Mouse (Mus musculus) lung, adult 2 months (tissue): ENCODE data around the gene Spaca4.

Source experiments
- CTCF ChIP-seq: fragments of 200-500 bp; IDR thresholded peaks from 2 replicates; pipeline ENCODE4 v1.5.1; 2011; ENCODE audit warnings: mild to moderate bottlenecking, low read length, control low read depth; ENCODE audit not compliant: insufficient read depth
- POLR2A ChIP-seq: fragments of 200-500 bp; IDR thresholded peaks from 2 replicates; pipeline ENCODE4 v1.6.1; 2011; ENCODE audit warnings: low read depth, mild to moderate bottlenecking, control low read depth, low read length, borderline replicate concordance; ENCODE audit errors: extremely low read depth

DNA sequence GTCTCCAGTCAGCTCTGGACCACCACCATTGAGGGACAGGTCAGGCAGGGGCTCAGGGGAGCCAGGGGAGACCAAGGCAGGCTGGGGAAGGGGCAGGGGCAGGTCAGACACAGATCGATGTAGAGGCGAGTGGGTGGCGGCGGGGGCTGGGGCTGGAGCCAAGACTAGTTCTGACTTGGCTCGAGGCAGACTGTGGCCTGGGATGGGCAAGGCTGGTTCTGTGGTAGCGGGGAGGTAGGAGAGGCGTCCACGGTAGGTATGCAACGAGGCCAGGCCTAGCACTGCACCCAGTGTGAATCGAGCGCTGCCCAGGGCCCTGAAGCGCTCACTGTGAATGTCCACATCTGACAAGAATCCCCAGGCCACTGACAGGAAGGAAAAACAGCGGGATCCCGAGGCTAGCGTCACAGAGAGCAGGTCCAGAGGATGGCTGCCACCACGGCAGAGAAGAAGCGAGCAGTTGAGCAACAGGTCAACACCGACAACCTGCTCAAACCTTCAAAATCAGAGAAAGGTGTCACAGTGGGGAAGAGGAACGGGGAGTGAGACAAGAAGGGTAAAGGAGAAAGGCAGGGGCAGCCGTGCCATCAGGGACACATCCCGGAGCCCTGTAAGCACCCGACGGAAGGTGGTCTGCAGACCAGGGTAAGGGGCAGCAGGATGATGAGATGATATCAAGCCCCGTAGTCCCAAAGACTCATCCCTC lies 14.1 kb downstream of the Spaca4 start:
- TF ChIP-seq CTCF, result no peak
- no peak for TF ChIP-seq POLR2A
